Comparison of ENCODE assay signal across 12 mouse cellular contexts in genomic region chr2:172978131-172978633, GRCm38 (mm10). TPM values are rescaled to one million over a fixed set of nuclear protein-coding genes. Genes with fewer than 3 reads are reported as not detected.
DNase-seq lines count a peak whose midpoint lies in the region; ATAC-seq and TF ChIP-seq lines count a peak whose summit lies in the region.
"Had no signal": no experiment of that assay in that cellular context is flagged by ENCODE, and none has a peak within 500 bp of the region (broad histone marks: within the 10 kb centered on the region; RNA-seq: fewer than 3 reads in every experiment).

No protein-coding gene starts in this region.

- H3K4me3 ChIP-seq in forebrain, embryonic 10.5 days: no peak overlapping the region
- no peak overlapping the region for H3K4me3 ChIP-seq in forebrain, postnatal 0 days (ENCODE audit: low read depth, low read length)
- no peak overlapping the region for H3K4me3 ChIP-seq in lung, embryonic 14.5 days (ENCODE audit: low read depth, low read length)
- H3K4me3 ChIP-seq in CH12.LX (replicated peaks in 1 of 3; ENCODE audit: low read depth in 2 of 3, low read length in 2 of 3, poor library complexity in 1 of 3): no peak overlapping the region
- H3K4me3 ChIP-seq: stomach, embryonic 15.5 days had no signal

- ATAC-seq in forebrain, postnatal 0 days: no peak
- no peak for ATAC-seq in lung, embryonic 14.5 days (ENCODE audit: insufficient read depth)
- ATAC-seq in inflammation-experienced regulatory T-cells, adult 6 months: peak; percentile 27
- ATAC-seq: Patski had no signal

- no peak overlapping the region for H3K9ac ChIP-seq in forebrain, postnatal 0 days
- H3K9ac ChIP-seq in lung, embryonic 14.5 days: no peak overlapping the region
- H3K9ac ChIP-seq in CH12.LX (ENCODE audit: insufficient read depth, low read depth): no peak overlapping the region; the same call in 1 of the 2 replicates
- H3K9ac ChIP-seq: stomach, embryonic 15.5 days had no signal

- DNase-seq in forebrain, embryonic 10.5 days (ENCODE audit: extremely low spot score, low spot score): no peak
- DNase-seq in forebrain, postnatal 0 days: no peak
- peak; percentile 26 for DNase-seq in lung, embryonic 14.5 days
- DNase-seq in lung, postnatal 4 days: no peak
- DNase-seq in CH12.LX (ENCODE audit: extremely low read depth): no peak
- no peak for DNase-seq in left cerebral cortex, postnatal 25 days (ENCODE audit: low spot score in 2 of 2)
- DNase-seq in layer of hippocampus, adult 9-11 months: no peak
- DNase-seq: heart, postnatal 14 days had no signal

- WGBS in forebrain, embryonic 10.5 days: 62% methylated on average over 4 of the region's 4 CpGs
- 52% methylated on average over 4 of the region's 4 CpGs for WGBS in forebrain, postnatal 0 days
- 45% methylated on average over 4 of the region's 4 CpGs for WGBS in lung, embryonic 14.5 days

- in situ Hi-C loops in CH12.LX (cut with MboI; ENCODE audit: low pct_ligation_motif_present, low pct_unique_long_range_greater_than_20kb, low sequenced_read_pairs): no loop called here

- peak overlapping the region; percentile 82 for H3K27ac ChIP-seq in forebrain, embryonic 10.5 days
- no peak overlapping the region for H3K27ac ChIP-seq in forebrain, postnatal 0 days (ENCODE audit: low read depth, low read length)
- H3K27ac ChIP-seq in lung, embryonic 14.5 days (ENCODE audit: low read depth): no peak overlapping the region
- peak overlapping the region; percentile 15 for H3K27ac ChIP-seq in CH12.LX (ENCODE audit: insufficient read depth, low read depth)
- H3K27ac ChIP-seq: kidney, postnatal 0 days; stomach, embryonic 15.5 days had no signal

- TF ChIP-seq POLR2A in CH12.LX (IDR thresholded peaks at IDR 0.05; ENCODE audit: low read depth, low read length): no peak

- intact Hi-C loops in left cerebral cortex, postnatal 25 days (cut with DNase I): no loop called here

- H3K27me3 ChIP-seq in forebrain, embryonic 10.5 days (ENCODE audit: poor library complexity, severe bottlenecking): peaks cover 18% of the 10 kb centered on the region; the same call in 1 of the 2 replicates
- no peaks in the 10 kb centered on the region; the same call in 1 of the 2 replicates for H3K27me3 ChIP-seq in forebrain, postnatal 0 days (ENCODE audit: insufficient read depth, low read length)
- H3K27me3 ChIP-seq in lung, embryonic 14.5 days (ENCODE audit: insufficient read depth, low read length): no peaks in the 10 kb centered on the region
- no peaks in the 10 kb centered on the region for H3K27me3 ChIP-seq in CH12.LX (replicated peaks)
- H3K27me3 ChIP-seq: Patski; stomach, embryonic 15.5 days had no signal

- H3K79me2 ChIP-seq in CH12.LX (replicated peaks; ENCODE audit: control insufficient read depth, extremely low read depth, insufficient read depth, poor library complexity, severe bottlenecking): no peaks in the 10 kb centered on the region

- H3K9me3 ChIP-seq in forebrain, embryonic 10.5 days: peaks cover 6% of the 10 kb centered on the region
- no peaks in the 10 kb centered on the region for H3K9me3 ChIP-seq in forebrain, postnatal 0 days (ENCODE audit: low read length)
- peaks cover 6% of the 10 kb centered on the region; the same call in 1 of the 2 replicates for H3K9me3 ChIP-seq in lung, embryonic 14.5 days (ENCODE audit: low read depth, low read length)
- H3K9me3 ChIP-seq in CH12.LX (replicated peaks; ENCODE audit: low read length): peaks cover 4% of the 10 kb centered on the region
- H3K9me3 ChIP-seq: stomach, embryonic 15.5 days had no signal

- H3K4me1 ChIP-seq in forebrain, embryonic 10.5 days: peaks cover 54% of the 10 kb centered on the region
- H3K4me1 ChIP-seq in forebrain, postnatal 0 days (ENCODE audit: insufficient read depth): peaks cover 9% of the 10 kb centered on the region; the same call in 1 of the 2 replicates
- peaks cover 6% of the 10 kb centered on the region for H3K4me1 ChIP-seq in lung, embryonic 14.5 days (ENCODE audit: insufficient read depth)
- H3K4me1 ChIP-seq in CH12.LX (ENCODE audit: control insufficient read depth in 1 of 2, insufficient read depth in 2 of 2): peaks cover 9 to 37% of the 10 kb centered on the region in 2 experiments

- no peak for TF ChIP-seq RAD21 in CH12.LX (IDR thresholded peaks at IDR 0.05; ENCODE audit: low read depth, low read length)

- no peak for TF ChIP-seq CTCF in forebrain, postnatal 0 days (IDR thresholded peaks at IDR 0.05; ENCODE audit: low read depth)
- no peak for TF ChIP-seq CTCF in lung, embryonic 14.5 days (IDR thresholded peaks at IDR 0.05; ENCODE audit: low read depth)
- TF ChIP-seq CTCF in CH12.LX (conservative IDR thresholded peaks at IDR 0.05 in 1 of 2, IDR thresholded peaks at IDR 0.05 in 1 of 2; ENCODE audit: low read depth in 2 of 2, low read length in 2 of 2): no peak

- H3K4me2 ChIP-seq in forebrain, postnatal 0 days (ENCODE audit: low read depth): no peak overlapping the region
- no peak overlapping the region for H3K4me2 ChIP-seq in lung, embryonic 14.5 days
- no peak overlapping the region for H3K4me2 ChIP-seq in CH12.LX (ENCODE audit: insufficient read depth, low read depth, poor library complexity, severe bottlenecking)

- H3K36me3 ChIP-seq in forebrain, embryonic 10.5 days (replicated peaks): no peaks in the 10 kb centered on the region
- no peaks in the 10 kb centered on the region for H3K36me3 ChIP-seq in forebrain, postnatal 0 days (ENCODE audit: insufficient read depth)
- no peaks in the 10 kb centered on the region for H3K36me3 ChIP-seq in lung, embryonic 14.5 days (ENCODE audit: insufficient read depth)
- no peaks in the 10 kb centered on the region for H3K36me3 ChIP-seq in CH12.LX (replicated peaks in 1 of 2; ENCODE audit: control insufficient read depth in 1 of 2, insufficient read depth in 1 of 2, low read length in 1 of 2)
- H3K36me3 ChIP-seq: stomach, embryonic 15.5 days had no signal

- TF ChIP-seq EP300 in CH12.LX (IDR thresholded peaks at IDR 0.05; ENCODE audit: low read length): no peak

- dilution Hi-C loops in CH12.LX (cut with MboI; ENCODE audit: extremely low pct_ligation_motif_present, extremely low pct_unique_long_range_greater_than_20kb, low sequenced_read_pairs): no loop called here

TF ChIP-seq in CH12.LX, 34 proteins besides CTCF, POLR2A, EP300 and RAD21 (continues in another document):
- no peak for TF ChIP-seq TCF12 (IDR thresholded peaks at IDR 0.05; ENCODE audit: low read depth, low read length)
- no peak for TF ChIP-seq POLR2AphosphoS2 (IDR thresholded peaks at IDR 0.05; ENCODE audit: low read depth, low read length)
- TF ChIP-seq USF1 (IDR thresholded peaks at IDR 0.05; ENCODE audit: low read depth, low read length): no peak
- no peak for TF ChIP-seq JUN (IDR thresholded peaks at IDR 0.05; ENCODE audit: insufficient read depth, low read depth, low read length)
- no peak for TF ChIP-seq MYC (IDR thresholded peaks at IDR 0.05; ENCODE audit: low read depth, low read length)
- no peak for TF ChIP-seq ELF1 (IDR thresholded peaks at IDR 0.05; ENCODE audit: low read depth, low read length)
- no peak for TF ChIP-seq SMC3 (IDR thresholded peaks at IDR 0.05; ENCODE audit: low read depth, low read length)

RNA-seq across cellular contexts. Expression of gene Spo11, which starts 0.7 kb away (rescaled TPM):
- polyA plus RNA-seq in forebrain, embryonic 10.5 days (2016; fragmentation: Nextera tagmentation; extraction: Ambion mirVana): 0.42 and 0.73 TPM in 2 replicates
- total RNA-seq in forebrain, postnatal 0 days (2014; rRNA removed): 1.1 and 1.3 TPM in 2 replicates
- 0.92 and 1.1 TPM in 2 replicates for polyA plus RNA-seq in forebrain, postnatal 0 days (2015; fragmentation: Nextera tagmentation; extraction: Ambion mirVana)
- 0.13 and 0.15 TPM in 2 replicates for polyA plus RNA-seq in lung, embryonic 14.5 days (2014; fragmentation: Nextera tagmentation; extraction: Ambion mirVana)
- 0.13 and 0.34 TPM in 2 replicates for total RNA-seq in CH12.LX (2012; rRNA removed)
- not detected in 2 replicates for total RNA-seq in CH12.LX (2014; rRNA removed)
- 0.08 and 0.16 TPM in 2 replicates for polyA plus RNA-seq in CH12.LX (2012; ENCODE audit: insufficient read length, low read depth)
- polyA plus RNA-seq in inflammation-experienced regulatory T-cells, adult 6 months (2017; shearing (Covaris generic)): 1 to 10 TPM; 4.6 to 6.3 (median 6.0) TPM
- total RNA-seq in left cerebral cortex, postnatal 25 days (2021): under 1 TPM; 0.41 to 0.73 TPM

RNA-seq across cellular contexts. Expression of gene Rae1, which starts 21.7 kb away (rescaled TPM):
- polyA plus RNA-seq in forebrain, embryonic 10.5 days (2016; fragmentation: Nextera tagmentation; extraction: Ambion mirVana): 168 TPM in 2 replicates
- 103 and 108 TPM in 2 replicates for total RNA-seq in forebrain, postnatal 0 days (2014; rRNA removed)
- 150 and 161 TPM in 2 replicates for polyA plus RNA-seq in forebrain, postnatal 0 days (2015; fragmentation: Nextera tagmentation; extraction: Ambion mirVana)
- 137 and 142 TPM in 2 replicates for polyA plus RNA-seq in lung, embryonic 14.5 days (2014; fragmentation: Nextera tagmentation; extraction: Ambion mirVana)
- total RNA-seq in CH12.LX (2012; rRNA removed) (86.3 and 97.7 TPM in 2 replicates), CH12.LX (2014; rRNA removed) (114 and 115 TPM in 2 replicates)
- polyA plus RNA-seq in CH12.LX (2012; ENCODE audit: insufficient read length, low read depth): 86.1 and 95.0 TPM in 2 replicates
- 10 to 100 TPM; 29.2 to 50.7 (median 50.2) TPM for polyA plus RNA-seq in inflammation-experienced regulatory T-cells, adult 6 months (2017; shearing (Covaris generic))
- total RNA-seq in left cerebral cortex, postnatal 25 days (2021): 10 to 100 TPM; 54.5 to 54.8 TPM

RNA-seq across cellular contexts. Expression of gene Bmp7, which starts 38.1 kb away (rescaled TPM):
- 21.2 and 21.4 TPM in 2 replicates for polyA plus RNA-seq in forebrain, embryonic 10.5 days (2016; fragmentation: Nextera tagmentation; extraction: Ambion mirVana)
- 17.2 and 21.9 TPM in 2 replicates for total RNA-seq in forebrain, postnatal 0 days (2014; rRNA removed)
- polyA plus RNA-seq in forebrain, postnatal 0 days (2015; fragmentation: Nextera tagmentation; extraction: Ambion mirVana): 12.4 and 15.4 TPM in 2 replicates
- polyA plus RNA-seq in lung, embryonic 14.5 days (2014; fragmentation: Nextera tagmentation; extraction: Ambion mirVana): 9.6 and 10.7 TPM in 2 replicates
- 0.34 and 0.47 TPM in 2 replicates for total RNA-seq in CH12.LX (2012; rRNA removed)
- 0.16 and 0.69 TPM in 2 replicates for total RNA-seq in CH12.LX (2014; rRNA removed)
- 0.31 and 0.51 TPM in 2 replicates for polyA plus RNA-seq in CH12.LX (2012; ENCODE audit: insufficient read length, low read depth)
- 10 to 100 TPM in 2 of 3 experiments, 1 to 10 TPM in 1; 5.9 to 16.6 (median 14.8) TPM for polyA plus RNA-seq in inflammation-experienced regulatory T-cells, adult 6 months (2017; shearing (Covaris generic))
- 10 to 100 TPM; 10.8 to 12.2 TPM for total RNA-seq in left cerebral cortex, postnatal 25 days (2021)

RNA-seq across cellular contexts. Expression of gene Rbm38, which starts 42.1 kb away (rescaled TPM):
- 119 and 123 TPM in 2 replicates for polyA plus RNA-seq in forebrain, embryonic 10.5 days (2016; fragmentation: Nextera tagmentation; extraction: Ambion mirVana)
- 5.9 and 6.6 TPM in 2 replicates for total RNA-seq in forebrain, postnatal 0 days (2014; rRNA removed)
- polyA plus RNA-seq in forebrain, postnatal 0 days (2015; fragmentation: Nextera tagmentation; extraction: Ambion mirVana): 11.0 and 14.5 TPM in 2 replicates
- 45.6 and 45.8 TPM in 2 replicates for polyA plus RNA-seq in lung, embryonic 14.5 days (2014; fragmentation: Nextera tagmentation; extraction: Ambion mirVana)
- 19.4 and 20.7 TPM in 2 replicates for total RNA-seq in CH12.LX (2012; rRNA removed)
- total RNA-seq in CH12.LX (2014; rRNA removed): 11.3 and 14.4 TPM in 2 replicates
- 83.9 and 85.4 TPM in 2 replicates for polyA plus RNA-seq in CH12.LX (2012; ENCODE audit: insufficient read length, low read depth)
- 100 to 1,000 TPM; 115 to 138 (median 124) TPM for polyA plus RNA-seq in inflammation-experienced regulatory T-cells, adult 6 months (2017; shearing (Covaris generic))
- total RNA-seq in left cerebral cortex, postnatal 25 days (2021): 1 to 10 TPM; 2.2 to 3.4 TPM

Comparison
In these comparisons a context has a peak if more than half of its experiments do, and no peak if none do; other contexts are left out.
1. H3K27ac ChIP-seq: peak in forebrain, embryonic 10.5 days (single experiment) and CH12.LX (single experiment); none in forebrain, postnatal 0 days (single experiment) and lung, embryonic 14.5 days (single experiment).